Mouse (Mus musculus): ENCODE measurements at regions not wholly inside any gene's neighbourhood (a gene's known extent, or its start where the extent isn't known, plus 50 kb on each side); places are given as distances from the start of the nearest gene placed in this dataset.

DNA sequence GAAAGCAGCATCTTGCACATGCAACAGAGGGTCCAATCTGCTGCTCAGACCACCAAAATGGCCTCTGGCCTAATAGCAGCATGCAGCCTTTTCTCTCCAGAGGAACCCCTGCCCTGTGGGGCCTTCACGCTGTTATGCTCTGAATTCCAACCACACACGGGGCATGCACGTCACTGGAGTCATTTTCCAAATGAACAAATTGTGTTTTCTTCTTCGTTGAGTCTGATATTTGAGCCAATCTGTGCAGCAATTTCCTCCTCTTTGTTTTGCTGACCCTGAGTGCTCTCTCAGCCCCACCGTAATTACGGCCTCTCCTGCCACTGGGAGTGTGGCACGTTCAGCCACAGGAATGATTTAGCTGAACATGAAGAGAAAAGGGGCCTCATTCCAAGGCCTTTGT lies 174.3 kb upstream of the Klhl29 start:
- DNase-seq, result no peak

DNA sequence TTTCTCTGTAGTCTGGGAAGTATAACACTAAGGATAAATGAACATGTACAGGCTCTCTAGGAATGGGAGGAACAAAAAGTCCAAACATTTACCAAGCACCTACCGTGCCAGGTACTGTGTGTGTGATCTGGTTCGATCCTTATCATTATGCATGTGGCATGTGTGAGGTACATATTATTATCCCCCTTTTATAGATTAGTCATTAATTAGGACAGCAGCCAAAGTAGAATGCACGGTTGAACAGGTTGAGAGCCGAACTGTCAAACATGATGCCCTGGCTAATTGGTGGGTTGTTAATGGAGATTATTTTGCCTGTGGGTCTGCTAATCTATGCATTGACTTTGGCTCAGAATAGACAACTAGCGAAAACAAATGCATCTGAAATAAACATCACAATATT lies 172.2 kb upstream of the Klhl29 start:
- no peak for DNase-seq

- DNase-seq, result no peak
These were observed 167.2 kb upstream of the Klhl29 start for GRCm38 (mm10) chr12:5542701-5543100.

GRCm38 (mm10) chr12:5496299-5496698 lies 120.8 kb upstream of the Klhl29 start:
- DNase-seq, result no peak

GRCm38 (mm10) chr12:5494657-5495512 lies 119.4 kb upstream of the Klhl29 start:
- DNase-seq, result no peak

GRCm38 (mm10) chr12:5464250-5464899 lies 88.9 kb upstream of the Klhl29 start:
- DNase-seq, result no peak

DNA sequence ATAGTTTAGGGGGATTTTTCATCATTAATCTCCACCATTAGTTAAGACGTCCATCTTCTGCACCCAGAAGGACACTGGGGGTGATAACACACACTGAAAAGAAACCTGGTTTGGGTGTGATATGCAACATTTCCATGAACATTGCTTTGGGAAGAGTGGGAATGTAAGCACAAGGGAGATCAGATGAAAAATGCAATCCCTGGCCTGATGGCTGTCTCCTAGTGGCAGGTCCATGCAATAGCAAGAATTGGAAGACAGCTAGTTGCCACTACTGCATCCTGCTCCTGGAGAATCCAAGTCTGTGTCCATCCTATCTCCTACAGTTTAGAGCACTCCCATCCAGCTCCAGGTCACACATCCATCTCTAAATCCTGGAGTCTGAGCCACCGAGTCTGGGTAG lies 77.7 kb upstream of the Klhl29 start:
- no peak for DNase-seq

- DNase-seq, result no peak
These were observed 68.2 kb upstream of the Klhl29 start for GRCm38 (mm10) chr12:5443730-5444129.

GRCm38 (mm10) chr12:5443091-5443531 lies 67.6 kb upstream of the Klhl29 start:
- DNase-seq, result no peak

DNA sequence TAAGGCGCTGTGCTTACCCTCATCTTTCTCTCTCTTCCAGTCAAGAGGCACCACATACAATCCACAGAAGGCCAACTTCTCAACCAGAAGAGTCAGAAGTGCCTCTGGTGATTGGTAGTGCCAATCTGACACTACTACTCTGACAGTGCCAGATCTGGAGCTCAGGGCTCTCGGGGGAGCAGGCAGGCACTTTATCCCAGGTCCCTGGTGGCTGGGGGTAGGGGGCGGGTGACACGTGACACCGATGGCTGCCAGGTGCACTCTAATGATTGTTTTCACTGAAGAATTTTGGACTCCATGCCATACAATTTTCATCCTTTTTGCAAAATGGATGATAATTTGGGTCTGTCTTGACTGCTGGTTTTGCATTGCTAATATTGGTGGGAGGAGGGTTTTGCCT lies 67.2 kb upstream of the Klhl29 start:
- DNase-seq, result no peak

- DNase-seq, result no peak
These were observed 65.0 kb upstream of the Klhl29 start for GRCm38 (mm10) chr12:5440482-5440881.

DNA sequence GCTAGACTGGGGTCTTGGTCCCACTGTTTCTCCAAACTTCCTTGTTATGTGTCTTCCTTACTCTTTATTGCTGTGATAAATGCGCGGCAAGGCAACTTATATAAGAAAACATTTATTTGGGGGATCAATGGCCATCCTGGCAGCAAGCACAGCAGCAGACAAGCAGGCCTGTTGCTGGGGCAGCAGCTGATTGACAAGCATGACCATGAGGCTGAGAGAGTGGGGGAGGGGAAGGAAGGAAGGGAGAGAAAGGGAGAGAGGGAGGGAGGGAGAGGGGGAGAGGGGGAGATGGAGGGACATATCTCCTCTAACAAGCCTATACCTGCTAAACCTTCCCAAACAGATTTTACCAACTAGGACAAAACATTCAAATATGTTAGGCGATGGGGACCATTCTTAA lies 60.4 kb upstream of the Klhl29 start:
- DNase-seq, result no peak

DNA sequence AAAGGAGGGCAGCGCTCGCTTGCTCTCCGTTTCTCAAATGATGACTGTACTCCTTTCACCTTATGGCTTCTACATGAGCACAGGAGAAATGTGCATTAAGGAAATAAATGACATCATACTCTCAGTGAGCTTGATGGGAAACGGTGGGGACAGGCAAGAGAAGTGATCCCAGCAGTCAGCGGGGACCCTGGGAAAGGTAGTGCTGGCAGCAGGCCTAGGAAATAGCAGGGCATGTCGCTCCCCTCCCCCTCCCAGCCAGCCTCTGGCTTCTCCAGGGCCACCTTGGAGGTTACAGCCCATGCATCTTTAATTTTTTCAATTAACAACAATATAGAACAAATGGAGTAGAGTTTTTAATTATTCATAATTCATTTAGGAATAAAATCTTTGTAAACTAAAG lies 58.6 kb upstream of the Klhl29 start:
- no peak for DNase-seq

DNA sequence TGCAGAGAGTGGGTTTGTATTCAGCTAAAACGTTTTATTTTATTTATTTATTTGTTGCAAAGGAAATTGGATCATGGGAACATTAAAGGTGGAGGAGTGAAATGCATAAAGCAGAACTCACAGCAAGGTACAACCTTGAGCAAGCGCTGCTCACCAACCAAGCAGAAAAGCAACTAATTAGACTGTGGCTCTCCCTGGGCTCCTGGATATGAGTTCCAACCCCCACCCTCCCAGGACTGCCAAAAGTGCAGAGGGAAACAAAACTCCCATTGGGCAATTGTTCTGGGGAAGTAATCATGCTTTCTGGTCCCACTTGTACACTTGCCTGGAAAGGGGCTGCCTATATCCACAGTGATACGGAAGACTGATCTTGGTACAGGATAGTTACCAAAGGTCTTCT lies 57.2 kb upstream of the Klhl29 start:
- no peak for DNase-seq

GRCm38 (mm10) chr12:5428733-5429132 lies 53.3 kb upstream of the Klhl29 start:
- no peak for DNase-seq

All from adrenal gland, postnatal 25 days (tissue).